Mouse (Mus musculus): ENCODE results near the gene AF067063. TPM values are rescaled to one million over a fixed set of nuclear protein-coding genes. Genes with fewer than 3 reads are reported as not detected.
"Not testable (repeated sequence)": the region's sequence is repeated elsewhere in the genome, so short reads cannot be mapped to it uniquely, and the experiment has no call there.

Gene AF067063
- not detected in 2 replicates for total RNA-seq (2015)
- not detected in 2 replicates for total RNA-seq (2017)

DNA sequence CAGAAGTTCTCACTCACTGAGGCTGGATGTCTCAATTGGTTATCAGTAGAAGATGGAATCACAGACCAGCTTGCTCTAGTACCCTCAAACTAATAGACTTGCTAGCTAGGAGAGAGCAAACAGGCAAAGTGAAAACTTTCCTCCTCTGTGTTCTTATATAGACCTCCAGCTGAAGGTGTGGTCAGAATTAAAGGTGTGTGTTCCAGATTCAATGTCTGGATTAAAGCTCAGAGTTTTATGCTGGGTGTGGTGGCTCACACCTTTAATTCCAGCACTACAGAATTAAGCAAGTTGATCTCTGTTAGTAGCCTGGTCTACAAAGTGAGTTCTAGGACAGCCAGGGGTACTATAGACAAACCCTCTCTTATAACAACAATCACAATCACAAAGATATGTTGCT, at the start of gene AF067063:
AF067063 (minus strand) TSS at position 101 of the 400 bp plus-strand sequence.
- ATAC-seq (replicated peaks; ENCODE audit: poor library complexity), result not testable (repeated sequence)

DNA sequence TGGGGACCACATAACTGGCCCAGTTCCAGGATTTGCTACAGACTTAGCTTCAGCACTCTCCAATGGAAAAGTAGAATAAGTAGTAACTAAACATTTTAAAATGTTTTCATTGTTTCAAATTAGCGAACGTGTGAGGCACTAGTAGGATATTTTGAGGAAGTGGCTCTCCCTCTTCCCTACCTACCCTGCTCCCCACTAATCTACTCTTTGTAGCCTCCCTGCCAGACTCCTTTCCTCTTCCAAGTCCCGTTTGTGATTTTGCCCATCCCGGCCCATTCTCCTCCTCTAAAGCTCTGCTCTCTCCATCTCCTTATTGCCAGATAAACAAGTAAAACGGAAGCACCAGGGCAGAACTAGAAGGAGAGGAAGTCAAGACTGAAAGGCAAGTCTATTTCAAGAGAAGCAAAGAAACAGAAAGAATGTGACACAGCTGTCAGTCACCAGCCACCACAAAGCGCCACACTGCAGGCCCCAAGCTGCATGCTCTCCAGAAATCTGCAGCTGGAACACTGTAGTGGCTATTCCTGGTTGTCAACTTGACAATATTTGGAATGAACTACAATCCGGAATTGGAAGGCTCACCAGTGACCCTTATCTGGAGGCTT, 34.5 kb upstream of the AF067063 start:
- ATAC-seq (replicated peaks; ENCODE audit: poor library complexity), result peak; percentile 86

DNA sequence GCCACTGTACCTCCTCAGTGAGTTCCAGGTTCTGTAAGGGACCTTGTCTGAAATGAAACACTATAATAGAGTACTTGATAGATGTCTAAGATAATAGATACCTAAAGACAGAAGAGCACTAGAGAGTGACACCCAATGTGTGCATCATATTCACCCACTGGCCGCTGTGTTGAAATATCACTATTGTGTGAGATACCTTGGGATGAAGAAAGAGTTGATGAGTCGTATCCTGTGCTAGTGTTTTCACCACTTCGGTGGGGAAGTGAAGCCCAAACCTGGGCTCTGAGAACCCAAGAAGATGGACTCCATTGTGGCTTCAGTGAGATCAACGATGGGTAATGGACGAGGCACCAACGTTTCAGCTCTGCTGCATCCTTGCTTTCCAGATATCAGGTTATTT, 32.4 kb upstream of the AF067063 start:
- ATAC-seq (replicated peaks; ENCODE audit: poor library complexity), result peak; percentile 58

DNA sequence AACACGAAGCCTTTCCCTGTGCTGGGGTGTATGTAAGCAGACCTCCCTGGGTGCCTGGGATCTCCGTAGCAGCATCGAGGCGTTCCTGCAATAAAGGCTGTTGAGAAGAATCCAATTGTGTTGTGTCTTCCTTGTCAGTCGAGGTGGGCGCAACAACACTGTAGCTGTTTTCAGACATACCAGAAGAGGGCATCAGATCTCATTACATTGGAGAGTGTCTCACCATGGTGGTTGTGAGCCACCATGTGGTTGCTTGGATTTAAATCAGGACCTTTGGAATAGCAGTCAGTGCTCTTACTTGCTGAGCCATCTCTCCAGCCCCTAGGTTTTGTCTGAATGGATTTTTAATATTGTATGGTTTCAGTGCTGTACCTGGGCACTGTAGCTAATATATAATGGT, 10.0 kb upstream of the AF067063 start:
- ATAC-seq (replicated peaks; ENCODE audit: poor library complexity), result peak; percentile 43; the same call in 1 of the 2 replicates

DNA sequence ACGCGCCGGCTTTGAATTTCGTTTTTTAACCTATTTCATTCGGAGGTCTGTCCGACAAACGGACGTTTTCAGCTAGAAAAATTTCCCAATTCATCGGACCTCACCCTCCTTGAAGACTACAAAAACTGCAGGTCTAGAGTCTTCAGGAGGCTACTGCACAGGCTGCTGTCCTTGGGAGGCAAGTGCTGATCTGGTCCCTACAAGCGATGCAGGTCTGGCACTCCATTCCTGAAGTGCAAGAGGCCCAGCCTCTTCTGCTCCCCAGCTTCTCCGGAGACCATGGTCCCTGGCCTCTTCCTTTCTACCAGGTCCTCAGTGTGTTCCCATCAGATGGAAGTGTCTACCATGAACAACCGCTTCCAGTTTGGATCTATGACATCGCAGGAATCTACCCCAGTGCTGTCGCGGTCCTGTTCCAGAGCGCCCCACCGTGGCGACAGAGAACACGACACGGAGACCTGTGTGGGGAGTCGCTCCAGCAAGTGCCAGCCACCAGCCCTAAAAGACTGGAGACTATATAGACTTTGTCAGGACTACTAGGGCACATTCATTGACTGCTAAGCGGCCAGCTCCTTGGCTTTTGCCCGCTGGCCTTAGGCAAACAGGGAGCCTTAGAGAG, 7.8 kb upstream of the AF067063 start:
- peak; percentile 73 for ATAC-seq (replicated peaks; ENCODE audit: poor library complexity)

DNA sequence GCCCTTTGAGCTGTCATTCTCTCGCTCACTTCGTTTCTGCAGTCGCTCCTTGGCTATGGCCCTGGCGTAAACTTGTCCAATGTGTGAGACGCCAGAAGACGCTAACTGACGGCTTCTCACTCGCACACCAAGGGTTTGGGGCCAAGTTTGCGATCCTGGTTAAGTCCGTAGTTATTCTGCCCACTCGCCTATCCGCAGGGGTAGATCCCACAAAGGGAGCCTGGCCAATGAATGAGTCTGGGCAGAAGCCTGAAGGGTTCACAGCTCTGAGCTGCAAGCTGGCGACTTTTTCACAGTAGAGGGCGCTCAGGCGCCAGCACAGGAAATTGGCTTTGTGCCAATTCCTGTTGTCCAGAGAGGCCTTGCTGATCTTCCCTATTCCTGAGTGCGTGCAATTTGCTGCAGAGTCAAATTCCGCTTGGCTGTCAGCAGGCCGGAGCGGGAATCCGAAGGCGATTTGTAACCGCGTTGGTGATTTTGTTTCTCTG, 6.4 kb upstream of the AF067063 start:
- ATAC-seq (replicated peaks; ENCODE audit: poor library complexity), result peak; percentile 47

DNA sequence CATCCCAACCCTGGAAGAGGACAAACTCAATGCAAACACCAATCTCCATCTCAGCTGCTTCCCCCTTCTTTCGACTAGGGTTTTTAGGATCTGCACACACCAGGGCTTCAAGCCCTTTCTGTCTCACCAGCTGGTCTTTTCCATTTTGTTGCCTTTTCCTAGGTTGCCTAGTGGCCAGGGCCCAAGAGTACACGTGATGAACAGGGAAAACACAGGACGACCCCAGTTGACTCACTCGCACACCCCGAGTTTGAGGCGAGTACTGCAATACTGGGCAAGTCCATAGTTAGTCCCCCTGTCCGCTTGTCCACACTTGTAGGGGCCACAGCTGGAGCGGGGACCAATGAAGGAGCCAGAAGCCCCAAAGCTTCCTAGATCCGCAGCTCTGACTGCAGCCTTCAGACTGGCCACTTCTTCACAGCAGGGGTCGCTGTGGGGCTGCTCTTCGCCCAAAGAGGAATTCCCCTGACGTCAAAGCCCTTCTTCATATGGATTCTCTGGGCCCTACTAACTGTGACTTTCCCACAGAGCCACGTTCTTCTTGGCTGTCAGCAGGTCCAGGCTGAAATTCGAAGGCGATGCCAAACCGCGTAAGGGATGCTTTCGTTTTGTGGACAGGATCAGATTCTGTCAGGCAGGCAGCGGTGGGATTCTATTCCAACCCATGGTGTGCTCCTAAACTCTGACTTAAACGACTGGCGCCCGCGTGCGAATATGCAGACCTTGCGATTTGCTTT, 5.5 kb upstream of the AF067063 start, which contains the start of gene D13Ertd608e:
D13Ertd608e (plus strand) TSS at position 687 of the 737 bp plus-strand sequence.
- peak; percentile 82 for ATAC-seq (replicated peaks; ENCODE audit: poor library complexity)

DNA sequence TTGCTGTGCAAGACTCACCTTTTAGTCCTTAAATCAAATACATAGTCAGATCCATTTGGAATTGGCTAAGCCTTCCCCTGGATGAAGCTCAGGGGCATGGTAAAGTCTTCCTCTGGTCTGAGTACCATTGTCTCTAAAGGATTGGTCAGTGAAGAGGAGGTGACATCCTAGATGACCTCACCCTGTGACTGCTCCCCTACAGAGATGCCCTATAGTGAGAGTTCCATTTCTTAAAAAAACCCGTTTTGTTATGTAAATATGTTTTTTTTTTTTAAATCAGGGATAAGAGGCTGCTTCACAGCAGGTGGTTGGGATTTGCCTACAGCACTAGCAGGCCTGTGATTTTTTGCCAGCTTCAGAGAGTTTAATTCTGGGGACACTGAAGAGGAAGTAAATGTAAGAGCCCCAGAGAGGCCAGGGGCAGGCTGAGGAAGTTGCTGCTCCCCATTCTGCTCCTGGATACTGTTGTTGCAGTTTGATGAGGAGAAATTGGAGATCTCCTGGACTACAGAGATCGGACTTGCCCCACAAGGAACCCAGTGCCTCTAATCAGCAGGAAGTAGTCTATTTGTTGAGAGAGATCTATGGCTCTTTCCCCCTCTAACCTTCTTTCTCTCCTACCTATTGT, 12.3 kb downstream of the AF067063 start:
- peak; percentile 72 for ATAC-seq (replicated peaks; ENCODE audit: poor library complexity)

DNA sequence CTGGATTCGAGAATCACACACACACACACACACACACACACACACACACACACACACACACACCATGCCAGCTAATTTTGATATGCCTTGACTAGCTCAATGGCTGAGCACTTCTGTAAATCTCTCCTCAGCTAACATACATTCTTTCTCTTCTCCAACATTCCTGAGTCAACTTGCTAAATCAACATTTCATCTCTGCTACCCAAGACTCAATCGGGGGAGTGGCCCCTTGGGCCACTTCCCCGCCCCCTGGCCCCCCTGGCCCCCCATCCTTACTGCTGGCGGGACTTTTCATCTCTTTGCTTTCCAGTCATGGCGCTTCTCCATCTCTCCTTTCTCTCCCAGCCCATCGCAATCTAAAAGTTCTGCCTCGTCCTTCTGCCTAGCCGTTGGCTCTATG, 13.2 kb downstream of the AF067063 start:
- no peak for ATAC-seq (replicated peaks; ENCODE audit: poor library complexity)

DNA sequence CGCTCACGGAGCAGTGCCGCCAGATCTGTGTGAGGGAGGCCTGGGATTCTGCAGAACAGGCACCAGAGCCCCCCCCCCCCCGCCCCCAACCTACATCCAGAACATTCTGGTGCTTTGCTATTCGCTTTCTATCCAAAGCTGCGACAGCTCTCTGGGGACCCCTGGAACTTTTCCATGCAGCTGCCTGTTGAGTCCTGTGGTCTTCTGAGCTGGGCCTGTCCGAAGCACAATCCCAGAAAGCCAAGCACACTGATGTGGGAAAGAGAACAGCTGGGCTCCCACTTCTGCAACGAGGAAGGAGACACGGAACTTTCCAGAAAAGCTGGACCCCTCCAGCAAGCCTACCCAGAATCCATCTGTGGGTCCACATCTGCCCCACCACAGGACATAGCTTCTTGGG, 20.0 kb downstream of the AF067063 start:
- ATAC-seq (replicated peaks; ENCODE audit: poor library complexity), result no peak

DNA sequence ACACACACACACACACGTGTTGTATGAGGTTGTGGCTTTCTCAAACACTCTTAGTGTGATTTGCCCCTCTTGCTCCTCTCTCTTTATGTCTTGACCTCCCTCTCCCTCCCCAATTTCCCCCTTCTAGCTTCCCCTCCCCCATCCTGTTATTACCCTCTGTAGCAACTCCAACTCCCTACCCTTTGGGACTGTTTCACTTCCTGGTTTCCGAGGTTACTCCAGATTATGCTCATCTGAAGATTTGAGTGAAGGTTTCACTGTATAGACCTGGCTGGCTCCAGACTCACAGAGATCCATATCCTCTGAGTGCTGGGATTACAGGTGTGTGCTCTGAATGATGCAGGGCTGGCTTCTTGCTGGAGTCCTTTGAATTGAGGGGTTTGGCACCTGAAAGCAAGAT, 21.1 kb downstream of the AF067063 start:
- peak; percentile 91 for ATAC-seq (replicated peaks; ENCODE audit: poor library complexity)

DNA sequence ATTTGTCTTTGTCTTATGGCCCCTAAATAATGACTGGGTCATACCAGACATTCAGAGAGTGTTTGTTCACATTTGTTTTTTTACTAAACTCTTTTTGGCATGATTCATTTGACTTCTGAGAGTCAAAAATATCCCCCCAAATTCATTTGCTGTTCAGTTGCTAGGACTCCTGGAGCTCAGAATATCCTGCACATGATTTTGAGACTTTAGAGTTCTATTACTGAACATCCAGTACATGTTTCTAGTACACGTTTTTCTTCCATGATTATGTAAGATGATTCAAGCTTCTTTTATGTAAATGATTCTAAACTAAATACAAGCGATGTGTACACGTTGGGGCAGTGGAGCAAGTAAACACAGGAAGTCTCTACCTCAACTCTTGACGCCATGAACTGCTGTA, 32.4 kb downstream of the AF067063 start:
- ATAC-seq (replicated peaks; ENCODE audit: poor library complexity), result no peak

DNA sequence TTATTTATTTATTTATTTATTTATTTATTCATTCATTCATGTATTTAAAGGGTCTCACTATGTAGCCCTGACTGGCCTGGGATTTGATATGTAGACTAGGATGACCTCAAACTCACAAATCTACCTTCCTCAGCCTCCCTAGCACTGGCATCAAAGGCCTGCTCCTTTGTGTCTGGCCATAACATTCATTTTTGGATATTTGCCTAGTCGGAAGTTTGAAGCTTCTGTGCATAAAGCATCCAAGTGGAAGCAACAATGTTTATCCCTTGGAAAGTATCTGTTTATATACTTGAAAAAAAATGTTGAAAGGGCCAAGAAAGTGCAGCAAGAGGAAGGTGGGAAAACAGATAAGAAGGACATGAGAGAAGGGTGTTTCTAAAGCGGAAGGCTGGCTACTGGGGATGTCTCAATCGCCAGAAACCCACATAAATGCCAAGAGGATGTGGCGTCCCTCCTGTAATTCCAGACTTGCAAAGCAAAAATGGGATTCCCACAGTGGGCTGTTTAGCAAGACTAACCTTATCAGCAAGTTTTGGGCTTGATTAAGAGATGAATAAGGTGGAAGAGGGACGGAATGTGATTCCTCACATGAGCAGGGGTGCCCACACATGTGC, 37.1 kb downstream of the AF067063 start:
- ATAC-seq (replicated peaks; ENCODE audit: poor library complexity), result peak; percentile 32

DNA sequence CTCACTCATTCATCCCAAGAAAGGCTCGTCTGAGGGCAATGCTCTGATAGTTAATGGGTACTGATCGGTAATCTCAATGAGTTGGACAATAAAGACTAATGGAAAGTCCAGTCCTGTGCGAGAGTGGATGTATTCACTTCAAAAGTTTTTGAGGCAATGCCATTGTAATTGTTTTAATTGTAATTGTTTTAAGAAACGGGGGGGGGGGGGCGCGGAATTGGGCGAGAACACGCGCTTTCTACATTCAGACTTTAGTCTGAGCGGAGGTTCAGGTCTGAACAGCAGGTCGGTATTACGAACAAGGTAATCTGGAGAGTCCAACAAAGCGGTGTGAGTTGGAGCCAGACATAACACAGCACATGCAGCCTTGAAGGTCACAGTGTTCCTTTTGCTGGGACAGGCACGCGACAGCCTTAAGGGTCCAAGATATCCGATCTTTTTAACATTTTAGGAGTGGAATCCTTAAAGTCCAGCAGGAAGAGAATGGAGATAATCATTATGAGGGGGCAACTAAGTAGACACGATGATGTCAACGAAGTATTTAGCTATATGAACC, 38.4 kb downstream of the AF067063 start:
- no peak for ATAC-seq (replicated peaks; ENCODE audit: poor library complexity)

DNA sequence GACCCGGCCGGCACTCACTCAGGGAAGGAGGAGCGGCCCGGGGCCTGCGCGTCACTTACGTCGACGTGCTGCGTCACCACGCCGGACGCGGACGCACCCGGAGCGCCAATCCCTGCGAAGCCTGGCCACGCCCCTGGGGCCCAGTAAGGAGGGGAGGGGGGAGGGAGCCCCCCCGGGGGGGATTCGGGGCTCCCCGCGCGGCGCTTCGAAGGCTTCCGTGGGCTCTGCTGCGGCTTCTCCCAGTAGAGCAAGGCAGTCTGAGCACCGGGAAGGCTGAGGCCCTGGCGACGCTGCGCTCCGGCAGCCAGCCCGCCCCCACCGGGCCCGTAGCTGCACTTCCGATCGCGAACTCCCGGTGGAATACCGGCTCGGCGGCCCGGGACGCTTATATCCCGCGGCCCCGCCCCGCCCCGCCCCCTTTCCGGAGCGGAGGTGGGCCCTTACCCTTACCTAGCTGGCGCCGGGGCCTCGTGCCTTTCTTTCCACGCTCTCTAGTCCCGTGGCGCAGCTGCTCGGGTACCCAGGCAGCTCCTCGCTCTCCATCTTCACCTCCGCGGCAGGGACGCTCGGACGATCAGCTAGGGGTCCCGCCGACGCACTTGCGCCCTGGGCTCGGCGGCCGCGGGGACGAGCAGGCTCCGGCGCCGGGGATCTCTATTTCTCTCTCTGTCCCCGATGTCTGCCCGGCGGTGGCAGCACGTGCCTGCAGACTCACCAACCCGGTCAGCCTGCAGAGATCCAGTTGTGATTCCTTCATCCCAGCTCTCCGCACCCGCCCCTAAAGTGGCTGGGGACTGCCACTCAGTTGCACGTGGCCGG, 39.0 kb downstream of the AF067063 start, which contains the start of gene Zfp131:
Zfp131 (minus strand) TSS at position 129 of the 819 bp plus-strand sequence.
- peak; percentile 83 for ATAC-seq (replicated peaks; ENCODE audit: poor library complexity)

DNA sequence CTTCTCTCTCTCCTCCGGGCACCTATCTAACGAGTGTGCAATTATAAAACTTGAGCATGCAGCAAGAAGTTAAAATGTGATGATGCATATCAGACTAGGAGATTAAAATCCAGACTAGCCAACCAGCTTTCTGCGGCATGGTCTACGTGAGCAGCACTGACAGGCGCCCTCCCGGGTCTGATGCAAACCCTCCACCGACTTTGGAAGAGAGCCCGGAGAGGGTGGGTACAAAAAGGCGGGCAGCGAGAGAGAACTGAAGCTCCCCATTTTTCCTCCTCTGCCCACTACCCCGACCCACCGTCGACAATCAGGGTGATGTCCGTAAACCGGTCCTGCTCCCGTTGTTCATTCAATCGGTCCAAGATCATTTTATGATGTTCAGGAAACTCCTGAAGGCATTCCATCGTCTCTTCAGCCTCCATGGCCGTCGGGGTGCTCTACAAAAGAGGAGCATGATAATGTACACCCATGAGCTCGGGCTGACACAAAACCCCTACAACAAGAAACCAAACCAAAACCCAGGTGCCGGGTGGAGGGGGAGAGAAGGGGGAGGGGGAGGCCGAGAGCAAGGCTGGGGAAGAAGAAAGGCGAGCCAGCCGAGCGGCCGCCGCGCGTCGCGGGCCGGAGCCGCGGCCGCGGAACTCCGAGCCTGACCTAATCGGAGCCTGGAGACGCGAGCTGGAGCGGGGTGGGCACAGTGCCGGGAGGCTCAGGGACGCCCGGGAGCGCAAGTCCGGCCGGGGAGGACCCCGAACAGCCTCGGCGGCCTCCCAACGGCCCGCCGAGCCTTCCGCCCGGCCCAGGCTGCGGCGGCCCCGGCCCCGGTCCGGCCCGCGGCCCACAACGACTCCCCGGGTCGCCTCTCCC, 39.9 kb downstream of the AF067063 start:
- ATAC-seq (replicated peaks; ENCODE audit: poor library complexity), result peak; percentile 43

DNA sequence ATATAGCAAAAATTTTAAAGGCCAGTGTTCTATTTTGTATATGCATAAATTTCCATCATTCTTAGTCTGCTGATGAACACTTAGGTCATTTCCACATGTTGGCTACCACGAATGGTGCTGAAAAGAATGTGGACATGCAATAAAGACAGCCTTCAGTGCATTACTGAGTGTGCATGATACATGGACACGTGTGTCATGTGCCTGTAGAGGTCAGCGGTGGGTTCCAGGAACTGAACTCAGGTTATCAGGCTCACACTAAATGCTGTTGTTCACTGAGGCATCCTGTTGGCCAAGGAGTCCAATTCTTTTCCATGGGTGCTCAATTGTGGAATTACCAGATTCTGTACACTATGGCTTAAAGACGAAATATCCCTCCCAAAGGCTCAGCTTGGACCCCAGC, 46.4 kb downstream of the AF067063 start:
- ATAC-seq (replicated peaks; ENCODE audit: poor library complexity), result peak; percentile 65
